Mouse (Mus musculus): ENCODE results near the gene Nrxn2. TPM values are rescaled to one million over a fixed set of nuclear protein-coding genes. Genes with fewer than 3 reads are reported as not detected.

The Nrxn2 gene
- total RNA-seq, 2 experiments from 2014 or later: not detected

GRCm38 (mm10) chr19:6536696-6537095 lies 118.2 kb downstream of the Nrxn2 start:
- ATAC-seq (replicated peaks; ENCODE audit: poor library complexity): no peak

GRCm38 (mm10) chr19:6537526-6537925 lies 119.0 kb downstream of the Nrxn2 start:
- ATAC-seq (replicated peaks; ENCODE audit: poor library complexity): no peak

- ATAC-seq (replicated peaks; ENCODE audit: poor library complexity): no peak
Observed at GRCm38 (mm10) chr19:6538546-6538945, 120.0 kb downstream of the Nrxn2 start.

- ATAC-seq (replicated peaks; ENCODE audit: poor library complexity): no peak
Observed at GRCm38 (mm10) chr19:6539592-6539991, 121.1 kb downstream of the Nrxn2 start.

GRCm38 (mm10) chr19:6540191-6540590 lies 121.7 kb downstream of the Nrxn2 start:
- no peak for ATAC-seq (replicated peaks; ENCODE audit: poor library complexity)

- no peak for ATAC-seq (replicated peaks; ENCODE audit: poor library complexity)
Observed at GRCm38 (mm10) chr19:6541521-6541920, 123.0 kb downstream of the Nrxn2 start.

GRCm38 (mm10) chr19:6542367-6543034 lies 124.0 kb downstream of the Nrxn2 start, which contains the start of gene Slc22a12:
TSS of gene Slc22a12 (minus strand) at chr19:6543032.
- no peak for ATAC-seq (replicated peaks; ENCODE audit: poor library complexity)

GRCm38 (mm10) chr19:6543035-6543383 lies 124.5 kb downstream of the Nrxn2 start:
- ATAC-seq (replicated peaks; ENCODE audit: poor library complexity): no peak

GRCm38 (mm10) chr19:6543518-6543917 lies 125.0 kb downstream of the Nrxn2 start:
- no peak for ATAC-seq (replicated peaks; ENCODE audit: poor library complexity)

GRCm38 (mm10) chr19:6544712-6545111 lies 126.2 kb downstream of the Nrxn2 start:
- ATAC-seq (replicated peaks; ENCODE audit: poor library complexity): no peak

- no peak for ATAC-seq (replicated peaks; ENCODE audit: poor library complexity)
Observed at GRCm38 (mm10) chr19:6545481-6545880, 127.0 kb downstream of the Nrxn2 start.

GRCm38 (mm10) chr19:6546096-6546495 lies 127.6 kb downstream of the Nrxn2 start:
- no peak for ATAC-seq (replicated peaks; ENCODE audit: poor library complexity)

GRCm38 (mm10) chr19:6547801-6548200 lies 129.3 kb downstream of the Nrxn2 start:
- no peak for ATAC-seq (replicated peaks; ENCODE audit: poor library complexity)

GRCm38 (mm10) chr19:6548431-6549410 lies 130.2 kb downstream of the Nrxn2 start:
- ATAC-seq (replicated peaks; ENCODE audit: poor library complexity): no peak

- ATAC-seq (replicated peaks; ENCODE audit: poor library complexity): no peak
Observed at GRCm38 (mm10) chr19:6549566-6549965, 131.0 kb downstream of the Nrxn2 start.

- no peak for ATAC-seq (replicated peaks; ENCODE audit: poor library complexity)
Observed at GRCm38 (mm10) chr19:6551215-6551614, 132.7 kb downstream of the Nrxn2 start.

- peak; percentile 77 for ATAC-seq (replicated peaks; ENCODE audit: poor library complexity)
Observed at GRCm38 (mm10) chr19:6552302-6553028, 133.9 kb downstream of the Nrxn2 start.

- no peak for ATAC-seq (replicated peaks; ENCODE audit: poor library complexity)
Observed at GRCm38 (mm10) chr19:6553174-6553573, 134.6 kb downstream of the Nrxn2 start.

GRCm38 (mm10) chr19:6553819-6554582 lies 135.5 kb downstream of the Nrxn2 start:
- ATAC-seq (replicated peaks; ENCODE audit: poor library complexity): no peak

- ATAC-seq (replicated peaks; ENCODE audit: poor library complexity): no peak
Observed at GRCm38 (mm10) chr19:6559576-6559975, 141.0 kb downstream of the Nrxn2 start.

Measured in megakaryocyte progenitor cell, adult 5-6 weeks (primary cell).